Mouse (Mus musculus) urinary bladder, postnatal 10 days (tissue): Measurements from ENCODE around the gene B3glct.

Experiments used
- DNase-seq: peaks from one replicate; pipeline ENCODE4 v3.0.0; 2022; ENCODE audit warnings: low spot score

Gene B3glct

DNA sequence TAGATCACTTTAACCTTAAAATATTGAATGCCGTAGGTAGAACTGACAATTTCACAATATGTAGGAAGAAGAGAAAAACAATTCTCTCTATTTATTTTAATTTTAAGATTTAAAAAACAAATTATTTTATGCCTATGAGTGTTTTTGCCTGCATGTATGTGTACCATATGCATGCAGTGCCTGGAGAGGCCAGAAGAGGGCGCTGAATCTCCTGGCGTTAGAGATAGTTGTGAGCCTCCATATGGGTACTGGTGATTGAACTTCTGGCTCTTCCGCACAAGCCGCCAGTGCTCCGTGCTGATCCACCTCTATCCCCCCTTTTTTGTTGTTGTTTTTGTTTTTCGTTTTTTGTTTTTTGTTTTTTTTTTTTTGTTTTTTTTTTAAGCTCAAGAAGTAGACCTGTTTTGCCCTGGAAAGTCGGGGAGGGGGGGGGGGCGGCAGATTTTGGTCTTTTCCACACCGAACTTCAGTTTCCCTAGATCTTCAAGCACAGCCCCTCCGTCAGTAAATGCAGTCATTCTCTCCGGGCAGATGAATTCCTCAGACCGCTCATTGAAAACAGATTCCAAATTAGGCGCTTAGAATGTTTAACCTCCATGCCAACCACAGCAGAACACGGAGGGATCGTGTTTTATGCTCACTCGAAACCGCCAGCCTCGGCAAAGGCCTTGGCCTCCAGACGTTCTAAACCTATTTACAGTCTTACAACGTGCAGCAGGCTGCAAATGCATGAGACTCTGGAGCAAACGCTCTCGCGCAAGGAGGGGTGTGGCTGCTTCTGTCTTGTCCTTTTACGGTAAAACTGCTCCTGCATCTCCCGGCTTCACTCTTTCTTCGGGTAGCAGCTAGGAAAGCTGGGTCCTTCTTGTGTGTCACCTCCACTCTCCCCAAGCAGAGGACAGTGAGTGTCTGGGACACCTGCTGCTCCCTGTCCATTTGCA lies 70.9 kb downstream of the B3glct start:
- DNase-seq = no peak

DNA sequence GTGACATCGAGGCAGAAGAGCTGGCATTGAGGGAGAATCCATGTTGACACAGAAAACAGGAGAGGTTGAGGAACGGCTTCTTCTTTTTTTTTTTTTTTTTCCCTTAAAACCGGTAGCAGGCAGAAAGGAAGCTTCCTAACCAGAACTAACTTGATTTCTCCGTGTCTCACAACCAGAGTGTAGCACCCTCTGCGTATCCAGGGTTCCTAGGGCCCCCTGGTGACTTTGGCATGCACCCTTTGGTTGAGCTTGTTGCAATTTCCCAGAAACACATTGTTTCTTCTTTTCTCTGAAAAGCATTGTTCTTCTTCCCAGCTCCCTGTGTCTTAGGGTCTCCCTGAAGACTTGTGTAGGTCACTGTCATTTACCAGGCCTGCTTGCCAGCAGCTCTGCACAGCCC lies 73.8 kb downstream of the B3glct start:
- no peak for DNase-seq

DNA sequence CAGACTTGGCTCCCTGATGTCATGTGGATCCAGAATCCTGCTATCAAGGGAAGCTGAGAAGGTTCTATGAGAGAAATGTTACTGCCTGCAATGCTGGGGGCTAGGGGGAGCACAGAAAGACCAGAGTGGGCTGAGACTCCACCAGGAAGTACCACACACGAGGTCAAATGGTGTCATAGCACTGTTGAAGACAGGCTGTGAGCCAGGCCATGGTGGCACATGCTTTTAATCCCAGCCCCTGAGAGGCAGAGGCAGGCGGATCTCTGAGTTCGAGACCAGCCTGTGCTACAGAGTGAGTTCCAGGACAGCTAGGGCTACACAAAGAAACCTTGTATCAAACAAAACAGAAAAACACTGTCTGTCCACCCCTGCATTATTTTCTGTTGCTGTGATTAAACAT lies 75.0 kb downstream of the B3glct start:
- no peak for DNase-seq

DNA sequence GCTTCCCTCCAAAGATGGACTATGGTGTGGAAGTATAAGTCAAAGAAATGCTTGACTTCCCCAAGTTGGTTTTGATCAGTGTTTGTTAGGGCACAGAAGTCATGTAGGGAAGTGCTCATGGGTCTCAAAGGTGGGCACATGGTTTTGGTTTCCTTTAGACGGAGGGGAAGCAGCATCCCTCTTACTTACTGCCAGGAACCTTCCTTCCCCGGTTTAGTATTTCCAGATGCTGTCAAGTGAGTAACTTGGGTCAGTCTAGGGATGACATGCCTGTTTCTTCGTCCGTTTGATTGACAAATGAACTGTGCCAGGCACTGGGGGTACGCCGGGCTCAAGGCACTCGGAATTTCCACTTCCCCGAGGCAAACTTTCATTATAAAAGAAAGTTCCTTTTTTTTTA lies 89.1 kb downstream of the B3glct start:
- DNase-seq = no peak

DNA sequence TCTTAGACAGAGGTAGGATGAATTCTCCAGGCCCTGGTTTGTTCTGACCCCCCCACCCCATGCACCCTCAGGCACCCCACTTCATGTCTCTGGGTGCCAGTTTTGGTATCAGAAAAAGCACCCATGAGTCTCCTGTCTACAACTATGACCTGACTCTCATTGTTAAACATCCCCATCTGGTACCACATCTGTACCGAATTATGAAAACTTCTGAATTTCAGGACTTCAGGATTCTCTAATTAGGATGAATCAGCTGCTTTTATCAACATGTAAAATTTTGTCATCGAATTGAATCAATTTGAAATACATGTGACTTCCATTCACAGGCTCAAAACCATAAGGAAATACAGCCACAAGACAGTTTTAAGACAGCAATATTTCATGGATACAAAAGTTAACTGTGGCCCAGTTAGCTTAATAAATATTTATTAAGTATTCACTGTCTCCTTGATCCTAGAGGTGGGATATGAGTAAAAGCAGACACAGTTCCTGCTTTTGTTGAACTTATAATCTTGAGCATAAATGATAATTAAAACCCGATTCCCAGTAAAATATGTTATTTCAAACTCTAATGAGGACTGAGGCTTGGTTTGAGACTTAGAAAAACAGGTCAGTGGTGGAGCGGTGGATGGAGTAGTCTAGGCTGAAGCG lies 89.7 kb downstream of the B3glct start:
- DNase-seq = no peak

DNA sequence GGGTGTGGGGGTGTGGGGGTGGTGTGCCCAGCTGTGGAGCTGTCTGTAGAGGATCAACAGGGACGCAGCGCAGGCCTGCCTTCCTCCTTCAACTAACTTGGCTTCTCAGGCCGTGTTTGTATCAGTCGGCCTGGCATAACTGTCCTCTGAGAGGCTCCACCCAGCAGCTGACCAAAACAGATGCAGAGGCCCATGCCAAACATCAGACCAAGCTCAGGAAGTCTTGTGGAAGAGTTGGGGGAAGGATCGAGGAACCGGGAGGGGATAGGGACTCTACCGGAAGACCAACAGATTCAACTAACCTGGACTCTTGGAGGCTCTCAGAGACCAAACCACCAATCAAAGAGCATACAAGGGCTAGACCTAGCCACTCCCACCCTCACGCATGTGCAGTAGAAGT lies 91.6 kb downstream of the B3glct start:
- no peak for DNase-seq

DNA sequence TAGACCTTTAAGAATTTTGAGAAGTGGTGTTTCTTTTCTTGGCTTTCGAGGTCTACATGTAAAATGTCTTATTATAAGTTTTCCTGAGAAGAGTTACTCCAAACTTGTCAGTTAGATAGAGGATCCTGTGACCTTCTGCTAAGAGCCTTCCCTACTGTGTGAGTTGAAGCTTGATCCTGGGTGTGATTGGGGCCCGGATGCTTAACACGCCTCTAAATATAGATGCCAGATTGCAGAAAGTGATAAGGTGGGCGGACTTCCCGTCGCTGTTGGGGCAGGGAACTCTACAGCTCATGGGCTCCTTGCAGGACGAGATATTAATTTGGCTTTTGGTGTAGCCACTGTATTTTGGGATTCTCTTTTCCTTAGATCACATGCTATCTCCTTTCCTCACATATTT lies 98.0 kb downstream of the B3glct start:
- no peak for DNase-seq

DNA sequence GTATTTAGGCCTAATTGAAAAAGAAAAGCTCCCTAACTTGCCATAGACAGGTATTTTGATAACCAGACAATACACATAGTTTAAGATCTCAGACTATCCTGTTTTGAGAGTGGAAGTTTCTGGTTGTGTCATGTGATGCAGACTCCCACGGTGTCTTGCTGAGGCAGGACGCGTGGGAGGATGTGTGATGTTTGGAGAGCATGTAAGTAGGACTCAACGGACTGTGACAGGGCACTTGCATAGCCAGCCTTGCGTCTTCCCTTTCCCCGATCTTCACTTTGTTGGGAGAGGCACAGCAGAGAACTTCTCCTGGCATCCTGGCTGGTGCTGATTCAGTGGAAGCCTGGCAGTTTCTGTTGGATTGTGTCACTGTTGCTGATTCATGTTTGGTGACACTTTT lies 101.7 kb downstream of the B3glct start:
- DNase-seq = no peak

DNA sequence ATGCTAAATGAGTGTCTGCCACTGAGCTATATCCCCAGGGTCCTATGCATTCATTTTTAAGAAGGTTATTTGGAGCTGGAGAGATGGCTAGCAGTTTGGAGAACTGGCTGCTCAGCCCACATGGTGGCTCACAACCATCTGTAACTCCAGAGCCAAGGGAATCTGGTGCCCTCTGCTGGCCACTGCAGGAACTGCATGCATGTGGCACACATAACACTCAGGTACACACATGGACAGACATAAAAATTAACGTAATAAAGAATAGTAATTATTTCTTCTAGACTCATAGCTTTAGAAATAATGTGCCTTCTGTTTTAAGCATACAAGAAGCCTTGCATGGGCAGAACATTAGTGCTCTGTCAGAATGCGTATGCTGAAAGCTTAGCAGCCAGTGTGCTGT lies 102.4 kb downstream of the B3glct start:
- no peak for DNase-seq

DNA sequence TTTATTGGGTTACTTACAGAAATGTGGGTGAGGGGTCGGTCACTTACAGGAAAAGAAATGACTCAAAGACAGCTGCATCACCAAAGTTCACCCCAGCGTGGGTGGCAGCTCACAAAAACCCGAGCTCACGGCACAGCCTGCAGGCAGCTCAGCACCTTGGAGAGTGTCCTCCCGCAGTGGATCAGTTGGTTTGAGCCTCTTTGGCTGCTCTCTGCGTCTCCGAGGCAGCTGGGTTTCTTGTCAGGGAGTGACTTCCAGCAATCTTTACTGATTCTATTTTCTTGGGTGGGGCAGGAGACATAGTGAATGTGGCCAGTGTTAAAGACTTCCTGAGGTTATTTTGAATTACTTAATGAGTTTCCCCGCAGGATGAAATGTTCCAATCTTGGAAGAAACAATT lies 112.1 kb downstream of the B3glct start:
- DNase-seq = no peak

DNA sequence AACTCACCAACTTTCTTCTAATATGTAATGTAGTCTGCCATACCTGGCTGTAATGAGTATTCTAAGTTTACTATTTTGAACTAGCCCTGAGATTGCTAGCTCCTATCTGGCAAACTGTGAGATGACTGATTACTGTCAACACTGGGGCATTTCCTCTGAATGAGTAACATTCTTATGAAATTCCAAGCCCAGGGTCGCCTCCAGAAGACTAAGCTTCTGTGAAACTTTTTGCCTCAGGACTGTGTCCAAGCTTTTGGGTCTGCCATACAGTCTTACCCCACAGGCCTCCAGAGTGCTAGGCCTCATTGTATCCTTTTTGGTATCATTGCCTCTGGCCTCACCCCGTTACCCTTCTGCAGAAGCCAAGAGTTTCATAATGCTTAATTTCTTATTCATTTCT lies 132.0 kb downstream of the B3glct start:
- DNase-seq = no peak

DNA sequence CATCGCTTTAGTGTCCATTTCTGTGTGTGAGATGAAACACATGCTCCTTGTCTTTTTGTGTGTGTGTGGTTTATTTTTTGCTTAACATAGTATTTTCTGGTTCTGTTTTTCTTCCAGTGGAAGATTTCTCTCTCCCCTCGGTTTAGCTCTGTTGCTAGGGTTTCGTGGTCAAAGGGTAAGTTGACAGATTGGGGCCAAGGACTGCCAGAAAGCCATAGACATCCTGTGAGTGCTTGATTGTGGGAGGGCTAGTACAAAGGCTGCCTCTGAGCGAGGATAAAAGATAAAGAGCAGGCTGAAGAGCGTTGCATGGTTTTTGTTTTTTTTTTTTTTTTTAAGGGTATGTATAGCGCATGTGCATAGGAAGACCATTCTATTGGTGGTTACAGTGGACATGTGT lies 133.8 kb downstream of the B3glct start:
- DNase-seq = no peak
